ENCODE assay signal across 39 mouse cellular contexts in the genomic region with DNA sequence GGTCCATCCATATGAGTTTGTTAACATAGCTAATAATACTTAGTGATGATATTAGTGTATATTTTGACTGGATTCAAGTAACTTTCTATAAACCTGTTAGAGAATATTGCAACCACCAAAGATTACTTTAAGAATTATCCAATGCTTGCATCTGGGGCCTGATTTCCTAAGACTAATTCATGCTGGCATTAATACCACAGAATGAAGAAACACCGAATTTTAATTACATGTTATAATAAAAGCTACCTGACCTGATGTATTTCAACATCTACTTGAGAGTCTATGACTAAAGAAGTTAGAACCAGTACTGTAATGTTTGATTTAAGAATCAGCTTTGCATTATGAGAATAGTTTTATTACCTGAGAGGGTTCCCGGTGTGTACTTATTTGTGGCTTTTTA. TPM values are rescaled to one million over a fixed set of nuclear protein-coding genes. Genes with fewer than 3 reads are reported as not detected.
"Had no signal": no experiment of that assay in that cellular context is flagged by ENCODE, and none has a peak within 500 bp of the region (broad histone marks: within the 10 kb centered on the region; RNA-seq: fewer than 3 reads in every experiment).

Gene C130079G13Rik (plus strand): TSS at position 301 of the 400 bp plus-strand sequence.

- H3K27me3 ChIP-seq: embryonic facial prominence, embryonic 12.5 days; embryonic facial prominence, embryonic 13.5 days; embryonic facial prominence, embryonic 15.5 days; forebrain, embryonic 12.5 days; forebrain, embryonic 13.5 days; forebrain, embryonic 15.5 days had no signal

- H3K9ac ChIP-seq: embryonic facial prominence, embryonic 12.5 days; embryonic facial prominence, embryonic 13.5 days; embryonic facial prominence, embryonic 15.5 days; forebrain, embryonic 12.5 days; forebrain, embryonic 13.5 days; forebrain, embryonic 15.5 days; forebrain, postnatal 0 days had no signal

- H3K36me3 ChIP-seq: embryonic facial prominence, embryonic 10.5 days; embryonic facial prominence, embryonic 12.5 days; embryonic facial prominence, embryonic 13.5 days; embryonic facial prominence, embryonic 15.5 days; forebrain, embryonic 10.5 days; forebrain, embryonic 12.5 days; forebrain, embryonic 15.5 days; heart, embryonic 10.5 days had no signal

- DNase-seq: cerebellum, adult 2 months; cerebellum, adult 8-10 months; cerebellum, adult 9-10 months; cerebellum, adult 9-11 months; cerebellum, postnatal 10 days; cerebellum, postnatal 14 days; cerebellum, postnatal 25 days; cerebellum, postnatal 36 days; embryo, embryonic 11 days; forebrain, postnatal 0 days; gastrocnemius, adult 2 months; gastrocnemius, postnatal 10 days; gastrocnemius, postnatal 14 days; gastrocnemius, postnatal 25 days; gastrocnemius, postnatal 36 days; heart, adult 11 months; heart, adult 18-20 months; heart, adult 2 months had no signal

- H3K9me3 ChIP-seq: embryonic facial prominence, embryonic 10.5 days; embryonic facial prominence, embryonic 12.5 days; embryonic facial prominence, embryonic 13.5 days; embryonic facial prominence, embryonic 15.5 days; forebrain, embryonic 10.5 days; forebrain, embryonic 12.5 days; forebrain, embryonic 13.5 days; forebrain, embryonic 15.5 days; heart, embryonic 10.5 days had no signal

- ATAC-seq: forebrain, embryonic 13.5 days; forebrain, embryonic 14.5 days; forebrain, embryonic 15.5 days; forebrain, embryonic 16.5 days; forebrain, postnatal 0 days had no signal

- H3K4me2 ChIP-seq: embryonic facial prominence, embryonic 12.5 days; embryonic facial prominence, embryonic 13.5 days; embryonic facial prominence, embryonic 15.5 days; forebrain, embryonic 12.5 days; forebrain, embryonic 13.5 days; forebrain, embryonic 15.5 days had no signal

- H3K27ac ChIP-seq: embryonic facial prominence, embryonic 10.5 days; embryonic facial prominence, embryonic 12.5 days; embryonic facial prominence, embryonic 13.5 days; embryonic facial prominence, embryonic 15.5 days; forebrain, embryonic 10.5 days; forebrain, embryonic 12.5 days; forebrain, embryonic 13.5 days; forebrain, embryonic 15.5 days; gastrocnemius, adult 2 months; heart, adult 2 months; heart, embryonic 10.5 days had no signal

- H3K4me1 ChIP-seq: embryonic facial prominence, embryonic 10.5 days; embryonic facial prominence, embryonic 12.5 days; embryonic facial prominence, embryonic 13.5 days; embryonic facial prominence, embryonic 15.5 days; forebrain, embryonic 10.5 days; forebrain, embryonic 12.5 days; forebrain, embryonic 13.5 days; forebrain, embryonic 15.5 days; heart, embryonic 10.5 days had no signal

- H3K4me3 ChIP-seq: embryonic facial prominence, embryonic 10.5 days; embryonic facial prominence, embryonic 12.5 days; embryonic facial prominence, embryonic 13.5 days; embryonic facial prominence, embryonic 15.5 days; erythroblast, embryonic 14.5 days; forebrain, embryonic 10.5 days; forebrain, embryonic 12.5 days; forebrain, embryonic 13.5 days; forebrain, embryonic 15.5 days; gastrocnemius, adult 2 months; heart, adult 2 months; heart, embryonic 10.5 days had no signal

RNA-seq across cellular contexts. Expression of gene C130079G13Rik, which starts in this region (rescaled TPM):
- total RNA-seq: common myeloid progenitor, adult 5-6 weeks; forebrain, postnatal 0 days; gastrocnemius, adult 18-20 months; gastrocnemius, adult 2 months; gastrocnemius, adult 8-10 months; gastrocnemius, postnatal 10 days; gastrocnemius, postnatal 14 days; gastrocnemius, postnatal 25 days; gastrocnemius, postnatal 36 days; granulocyte monocyte progenitor cell, adult 5-6 weeks; heart, adult 18-20 months; heart, adult 2 months; heart, adult 8-10 months had no signal
- polyA plus RNA-seq: cerebellum, adult 2 months; cortical plate, adult 2 months; embryonic facial prominence, embryonic 10.5 days; embryonic facial prominence, embryonic 11.5 days; embryonic facial prominence, embryonic 12.5 days; erythroblast, embryonic 14.5 days; forebrain, embryonic 10.5 days; forebrain, embryonic 11.5 days; forebrain, embryonic 12.5 days; forebrain, embryonic 13.5 days; forebrain, embryonic 14.5 days; forebrain, embryonic 15.5 days; forebrain, embryonic 16.5 days; forebrain, postnatal 0 days; frontal cortex, adult 2 months; heart, adult 2 months; heart, embryonic 10.5 days had no signal
